Mouse (Mus musculus): Measurements from ENCODE around the gene Akr1c13. TPM values are rescaled to one million over a fixed set of nuclear protein-coding genes. Genes with fewer than 3 reads are reported as not detected.
A peak's percentile ranks its signal among the peaks of the same experiment; 100 is the strongest.

The Akr1c13 gene
- polyA plus RNA-seq, 2 experiments, result 17.9 to 36.6 TPM

DNA sequence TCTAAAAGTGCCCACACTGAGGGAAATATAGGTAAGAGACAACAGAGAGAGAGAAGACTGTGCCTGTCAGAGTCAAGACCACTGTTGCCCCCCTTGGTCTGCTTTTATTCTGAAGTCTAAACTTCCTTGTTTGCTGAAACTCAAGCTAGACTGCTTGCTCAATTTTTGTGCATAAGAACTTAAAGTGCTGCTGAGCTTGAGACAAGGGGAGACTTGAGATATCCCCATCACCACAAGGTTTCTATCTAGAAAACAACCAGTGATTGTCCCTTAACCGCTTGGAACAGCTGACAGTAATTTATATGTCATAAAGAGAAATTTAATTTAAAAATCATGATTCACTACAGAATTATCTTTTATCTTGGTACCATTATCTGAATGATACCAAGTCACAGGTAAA is 42.2 kb downstream of the Akr1c13 start:
- 40% methylated on average over 1 of the region's 1 CpGs for WGBS (ENCODE audit: insufficient replicate concordance)
- H3K27ac ChIP-seq, result no peak overlapping the region
- no peak for DNase-seq (ENCODE audit: low read depth in 3 of 3, low spot score in 3 of 3)
- H3K4me1 ChIP-seq (replicated peaks; ENCODE audit: control insufficient read depth in 2 of 2, insufficient read depth in 2 of 2, low read length in 1 of 2), result no peaks in the 10 kb centered on the region
- no peaks in the 10 kb centered on the region for H3K36me3 ChIP-seq (replicated peaks; ENCODE audit: control insufficient read depth, insufficient read depth, low read depth)
- TF ChIP-seq CTCF (IDR thresholded peaks at IDR 0.05; ENCODE audit: low read depth) (no peak), EP300 (IDR thresholded peaks at IDR 0.05; ENCODE audit: low read depth) (no peak)
- 0 out of 2 replicates have a peak, but pooled peaks have one; percentile 10 for ATAC-seq (ENCODE audit: insufficient read depth)
- no peak overlapping the region for H3K4me3 ChIP-seq (ENCODE audit: insufficient read depth in 1 of 2, low read depth in 2 of 2, low read length in 2 of 2)
- H3K4me2 ChIP-seq (ENCODE audit: low read depth), result no peak overlapping the region
- H3K27me3 ChIP-seq (ENCODE audit: control insufficient read depth, insufficient read depth, low read length), result no peaks in the 10 kb centered on the region
- no peak overlapping the region for H3K9ac ChIP-seq (replicated peaks)
- no peaks in the 10 kb centered on the region for H3K9me3 ChIP-seq (ENCODE audit: control insufficient read depth, low read length)

GRCm38 (mm10) chr13:4233536-4234172 is 42.7 kb downstream of the Akr1c13 start:
- DNase-seq (ENCODE audit: low read depth in 3 of 3, low spot score in 3 of 3) (peak; percentile 17 to 30 (median 22)), ATAC-seq (ENCODE audit: insufficient read depth) (peak; percentile 73)
- no peak overlapping the region for H3K4me2 ChIP-seq (ENCODE audit: low read depth)
- 43% methylated on average over 3 of the region's 3 CpGs for WGBS (ENCODE audit: insufficient replicate concordance)
- no peaks in the 10 kb centered on the region for H3K27me3 ChIP-seq (ENCODE audit: control insufficient read depth, insufficient read depth, low read length)
- no peaks in the 10 kb centered on the region for H3K4me1 ChIP-seq (replicated peaks; ENCODE audit: control insufficient read depth in 2 of 2, insufficient read depth in 2 of 2, low read length in 1 of 2)
- H3K9me3 ChIP-seq (ENCODE audit: control insufficient read depth, low read length), result no peaks in the 10 kb centered on the region
- no peaks in the 10 kb centered on the region for H3K36me3 ChIP-seq (replicated peaks; ENCODE audit: control insufficient read depth, insufficient read depth, low read depth)
- TF ChIP-seq CTCF (IDR thresholded peaks at IDR 0.05; ENCODE audit: low read depth), result no peak
- no peak for TF ChIP-seq EP300 (IDR thresholded peaks at IDR 0.05; ENCODE audit: low read depth)
- no peak overlapping the region for H3K9ac ChIP-seq (replicated peaks)
- no peak overlapping the region for H3K27ac ChIP-seq
- H3K4me3 ChIP-seq (ENCODE audit: insufficient read depth in 1 of 2, low read depth in 2 of 2, low read length in 2 of 2), result peak overlapping the region; percentile 28 to 59

GRCm38 (mm10) chr13:4244861-4245559 is 54.1 kb downstream of the Akr1c13 start:
- Histone ChIP-seq H3K27me3 (ENCODE audit: control insufficient read depth, insufficient read depth, low read length) (no peaks in the 10 kb centered on the region), H3K4me3 (ENCODE audit: insufficient read depth in 1 of 2, low read depth in 2 of 2, low read length in 2 of 2) (no peak overlapping the region), H3K27ac (no peak overlapping the region), H3K9me3 (ENCODE audit: control insufficient read depth, low read length) (no peaks in the 10 kb centered on the region), H3K4me2 (ENCODE audit: low read depth) (no peak overlapping the region), H3K9ac (replicated peaks) (no peak overlapping the region), H3K4me1 (replicated peaks; ENCODE audit: control insufficient read depth in 2 of 2, insufficient read depth in 2 of 2, low read length in 1 of 2) (no peaks in the 10 kb centered on the region), H3K36me3 (replicated peaks; ENCODE audit: control insufficient read depth, insufficient read depth, low read depth) (no peaks in the 10 kb centered on the region)
- DNase-seq (ENCODE audit: low read depth in 3 of 3, low spot score in 3 of 3) (no peak), ATAC-seq (ENCODE audit: insufficient read depth) (peak; percentile 39; the same call in 1 of the 2 replicates)
- WGBS (ENCODE audit: insufficient replicate concordance), result 7% methylated on average over 13 of the region's 13 CpGs
- no peak for TF ChIP-seq EP300 (IDR thresholded peaks at IDR 0.05; ENCODE audit: low read depth)
- no peak for TF ChIP-seq CTCF (IDR thresholded peaks at IDR 0.05; ENCODE audit: low read depth)

- Histone ChIP-seq H3K4me3 (ENCODE audit: insufficient read depth in 1 of 2, low read depth in 2 of 2, low read length in 2 of 2) (no peak overlapping the region), H3K36me3 (replicated peaks; ENCODE audit: control insufficient read depth, insufficient read depth, low read depth) (no peaks in the 10 kb centered on the region), H3K9ac (replicated peaks) (no peak overlapping the region), H3K4me2 (ENCODE audit: low read depth) (no peak overlapping the region), H3K4me1 (replicated peaks; ENCODE audit: control insufficient read depth in 2 of 2, insufficient read depth in 2 of 2, low read length in 1 of 2) (no peaks in the 10 kb centered on the region), H3K27ac (no peak overlapping the region), H3K9me3 (ENCODE audit: control insufficient read depth, low read length) (no peaks in the 10 kb centered on the region), H3K27me3 (ENCODE audit: control insufficient read depth, insufficient read depth, low read length) (no peaks in the 10 kb centered on the region)
- TF ChIP-seq EP300 (IDR thresholded peaks at IDR 0.05; ENCODE audit: low read depth) (no peak), CTCF (IDR thresholded peaks at IDR 0.05; ENCODE audit: low read depth) (no peak)
- ATAC-seq (ENCODE audit: insufficient read depth) (no peak), DNase-seq (ENCODE audit: low read depth in 3 of 3, low spot score in 3 of 3) (no peak)
- WGBS (ENCODE audit: insufficient replicate concordance), result 44% methylated on average over 3 of the region's 3 CpGs
Observed at GRCm38 (mm10) chr13:4249347-4249746, 58.4 kb downstream of the Akr1c13 start.

Other genes with a start within 250 kb of the Akr1c13 start
- 0.03 TPM in 1 of 2 replicates, not detected in the other for gene Ucn3, start 245.8 kb upstream of the Akr1c13 start, polyA plus RNA-seq (2012; rRNA removed)
- not detected in 2 replicates for gene Ucn3, start 245.8 kb upstream of the Akr1c13 start, polyA plus RNA-seq (2014; fragmentation: Nextera tagmentation; extraction: Ambion mirVana)
- gene Akr1c14, start 142.1 kb upstream of the Akr1c13 start, polyA plus RNA-seq (2012; rRNA removed), result 0.32 and 0.56 TPM in 2 replicates
- gene Akr1c14, start 142.1 kb upstream of the Akr1c13 start, polyA plus RNA-seq (2014; fragmentation: Nextera tagmentation; extraction: Ambion mirVana), result 1.4 and 1.8 TPM in 2 replicates
- gene Akr1c18, start 40.5 kb upstream of the Akr1c13 start, polyA plus RNA-seq (2012; rRNA removed), result 0.12 and 0.18 TPM in 2 replicates
- gene Akr1c18, start 40.5 kb upstream of the Akr1c13 start, polyA plus RNA-seq (2014; fragmentation: Nextera tagmentation; extraction: Ambion mirVana), result 0.90 and 1.2 TPM in 2 replicates
- gene Akr1c19, start 37.5 kb downstream of the Akr1c13 start, polyA plus RNA-seq (2012; rRNA removed), result 8.1 and 14.1 TPM in 2 replicates
- gene Akr1c19, start 37.5 kb downstream of the Akr1c13 start, polyA plus RNA-seq (2014; fragmentation: Nextera tagmentation; extraction: Ambion mirVana), result 40.7 and 41.1 TPM in 2 replicates
- 3.9 and 7.1 TPM in 2 replicates for gene Akr1c12, start 88.3 kb downstream of the Akr1c13 start, polyA plus RNA-seq (2012; rRNA removed)
- gene Akr1c12, start 88.3 kb downstream of the Akr1c13 start, polyA plus RNA-seq (2014; fragmentation: Nextera tagmentation; extraction: Ambion mirVana), result 13.8 and 15.1 TPM in 2 replicates
- 0.37 and 0.75 TPM in 2 replicates for gene Akr1c6, start 243.2 kb downstream of the Akr1c13 start, polyA plus RNA-seq (2012; rRNA removed)
- 1.5 and 1.8 TPM in 2 replicates for gene Akr1c6, start 243.2 kb downstream of the Akr1c13 start, polyA plus RNA-seq (2014; fragmentation: Nextera tagmentation; extraction: Ambion mirVana)